Mouse (Mus musculus) gastrocnemius, adult 18-20 months (tissue): Measurements from ENCODE around the gene Mymx. TPM values are rescaled to one million over a fixed set of nuclear protein-coding genes. Genes with fewer than 3 reads are reported as not detected.

Experiments
- DNase-seq: peaks from one replicate; pipeline ENCODE4 v3.0.0; 2021; ENCODE audit warnings: low spot score
- total RNA-seq, 2 experiments: library from RNA; stranded (reverse); gene quantifications; 2 replicates each; pipeline ENCODE4 v1.2.3; 2021

Mymx gene
- total RNA-seq, 2 experiments from 2014 or later = not detected

DNA sequence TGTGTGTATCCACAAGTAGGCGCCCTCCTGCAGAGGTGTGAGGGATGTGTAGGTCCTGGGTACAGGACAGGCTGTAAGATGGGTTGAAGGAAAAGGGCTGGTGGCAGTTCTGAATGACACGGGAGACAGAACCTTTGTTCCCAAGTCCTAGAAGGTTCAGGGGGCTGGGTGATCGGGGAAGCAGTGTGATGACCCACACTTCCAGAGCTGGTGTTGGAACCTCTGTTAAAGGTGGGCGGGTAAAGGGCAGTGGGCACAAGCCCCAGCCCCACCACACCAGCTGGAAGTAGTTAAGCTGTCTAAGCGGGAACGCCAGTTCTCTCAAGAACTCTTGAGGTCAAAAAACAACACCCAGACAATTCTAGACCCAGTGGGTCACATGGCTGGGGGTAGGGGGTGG, 11.5 kb downstream of the Mymx start:
- no peak for DNase-seq

DNA sequence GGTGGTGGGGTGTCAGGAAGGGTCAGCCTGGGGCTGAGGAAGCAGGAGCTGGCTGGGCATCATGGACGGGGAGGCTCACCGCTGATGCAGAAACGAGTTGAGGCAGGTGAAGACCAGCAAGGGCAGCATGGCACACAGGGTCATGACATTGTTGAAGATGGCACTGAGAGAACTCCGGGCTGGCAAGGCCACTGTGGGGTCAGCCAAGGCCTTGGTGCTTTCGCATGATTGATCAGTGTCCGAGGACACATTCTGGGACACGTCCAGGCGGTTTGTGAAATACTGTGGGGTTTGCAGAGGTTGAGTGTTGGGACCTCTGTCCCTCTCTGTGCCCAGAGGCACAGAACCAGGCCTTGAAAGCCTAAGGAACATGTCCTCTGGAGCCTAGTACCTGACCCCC, 12.1 kb downstream of the Mymx start:
- no peak for DNase-seq

DNA sequence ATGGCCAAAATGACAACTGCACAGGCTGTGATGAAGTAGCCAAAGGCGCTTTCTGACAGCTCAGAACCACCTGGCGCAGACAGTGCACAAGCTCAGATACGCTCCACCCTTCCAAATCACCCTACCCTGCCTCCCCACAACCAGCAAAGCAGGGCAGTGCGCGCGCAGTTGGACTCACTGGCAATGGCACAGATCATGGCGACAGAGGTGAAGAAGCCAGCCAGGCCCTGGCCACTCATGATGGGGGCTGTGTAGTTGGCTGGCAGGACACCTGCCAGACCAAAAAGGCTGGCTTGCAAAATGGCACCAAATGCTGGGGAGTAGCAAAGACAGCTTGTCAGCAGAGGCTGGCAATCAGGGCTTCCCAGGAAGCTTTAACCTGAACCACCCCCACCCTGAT, 12.7 kb downstream of the Mymx start:
- no peak for DNase-seq

DNA sequence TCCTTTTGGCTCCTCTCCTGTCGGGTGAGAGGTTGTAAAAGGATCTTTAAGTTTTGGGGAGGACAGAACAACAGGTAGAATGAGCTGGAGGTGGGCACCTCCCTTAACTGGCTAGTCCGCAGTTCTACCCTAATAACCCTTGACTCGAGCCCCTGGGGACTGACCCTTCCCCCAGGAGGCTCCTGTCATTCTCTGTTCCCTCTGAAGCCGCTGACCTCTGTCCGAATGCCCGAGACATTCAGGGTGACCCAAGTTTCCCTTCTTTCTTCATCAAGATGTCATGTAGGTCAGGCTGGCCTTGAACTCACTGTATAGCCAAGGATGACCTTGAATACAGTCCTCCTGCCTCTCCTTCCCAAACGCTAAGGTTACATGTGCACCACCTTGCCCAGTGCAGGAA, 13.5 kb downstream of the Mymx start:
- no peak for DNase-seq

GRCm38 (mm10) chr17:45586449-45586837, 15.5 kb downstream of the Mymx start:
- DNase-seq = no peak

GRCm38 (mm10) chr17:45585725-45586448, 16.0 kb downstream of the Mymx start:
- no peak for DNase-seq

DNA sequence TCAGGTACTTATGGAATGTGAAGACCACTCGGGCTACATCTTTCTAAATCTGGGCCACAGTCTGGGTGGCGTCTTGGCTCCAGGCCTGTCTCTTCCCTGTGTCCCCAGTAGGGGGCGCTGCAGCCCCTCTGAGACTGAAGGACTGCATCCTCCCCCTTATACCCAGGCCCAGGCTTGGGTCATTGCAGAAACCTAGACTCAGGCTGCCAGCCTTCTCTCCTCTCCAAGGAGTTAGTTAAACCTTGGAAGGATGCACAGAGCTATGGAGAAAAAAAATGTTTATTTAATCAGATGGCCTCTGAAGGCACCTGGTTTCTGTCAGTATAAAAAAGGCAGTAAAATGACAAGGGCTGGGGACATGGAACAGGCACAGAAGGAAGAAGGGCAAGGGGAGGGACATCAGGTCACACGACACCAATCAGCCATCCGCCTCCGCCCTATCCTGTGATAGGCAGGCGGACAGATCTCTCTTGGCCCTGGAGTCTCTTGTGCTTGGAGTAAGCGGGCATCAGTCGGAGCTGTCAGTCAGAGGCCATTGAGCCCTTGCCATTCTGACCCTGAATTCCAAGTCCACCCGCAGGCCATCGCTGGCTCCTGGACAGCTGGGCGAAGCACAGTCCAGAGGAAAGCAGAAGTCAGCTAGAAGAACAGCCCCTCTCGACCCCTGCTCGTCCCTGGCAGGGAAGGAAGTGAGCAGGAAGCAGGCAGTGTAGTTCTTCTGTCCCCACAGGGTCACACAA, 16.8 kb downstream of the Mymx start:
- DNase-seq = peak; percentile 82

DNA sequence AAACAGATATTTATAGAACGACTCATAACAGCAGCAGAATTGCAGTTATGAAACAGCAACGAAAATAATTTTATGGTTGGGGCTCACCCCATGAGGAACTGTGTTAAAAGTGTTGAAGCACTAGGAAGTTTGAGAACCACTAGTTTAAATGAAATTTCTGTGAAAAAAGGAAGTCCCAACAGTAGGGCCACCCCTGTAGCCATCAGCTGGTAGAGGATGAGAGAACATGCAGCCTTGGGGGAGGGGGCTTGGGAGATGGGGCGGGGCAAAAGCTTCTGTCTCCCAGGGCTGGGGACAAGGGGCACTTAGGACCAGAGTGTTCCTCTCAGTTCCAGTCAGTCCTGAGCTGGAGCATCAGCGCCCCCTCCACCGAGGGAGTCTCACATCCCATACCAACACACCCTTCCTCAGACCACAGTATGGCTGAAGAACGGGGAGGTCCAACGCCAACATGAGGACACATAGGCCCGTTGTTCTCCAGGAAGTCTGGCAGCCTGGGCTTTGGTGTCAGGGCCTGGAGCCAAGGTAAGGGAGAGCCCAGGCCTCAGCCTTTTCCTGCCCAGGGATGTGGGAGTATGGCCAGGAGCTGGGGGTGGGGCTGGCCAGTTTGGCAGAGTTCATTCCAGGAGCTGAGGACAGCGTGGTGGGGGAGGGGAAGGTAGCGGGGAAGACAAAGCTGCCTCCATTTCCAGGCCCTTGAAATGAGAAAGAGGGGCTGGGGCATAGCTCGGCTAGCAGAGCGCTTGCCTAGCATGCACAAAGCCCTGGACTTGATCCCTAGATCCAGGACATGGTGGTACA, 17.6 kb downstream of the Mymx start:
- DNase-seq = peak; percentile 88

GRCm38 (mm10) chr17:45582715-45583355, 19.1 kb downstream of the Mymx start:
- no peak for DNase-seq

- DNase-seq = no peak
Observed at GRCm38 (mm10) chr17:45582188-45582587, 19.7 kb downstream of the Mymx start.

GRCm38 (mm10) chr17:45581567-45581983, 20.3 kb downstream of the Mymx start:
- peak; percentile 77 for DNase-seq

GRCm38 (mm10) chr17:45580958-45581477, 20.9 kb downstream of the Mymx start:
- peak; percentile 52 for DNase-seq

DNA sequence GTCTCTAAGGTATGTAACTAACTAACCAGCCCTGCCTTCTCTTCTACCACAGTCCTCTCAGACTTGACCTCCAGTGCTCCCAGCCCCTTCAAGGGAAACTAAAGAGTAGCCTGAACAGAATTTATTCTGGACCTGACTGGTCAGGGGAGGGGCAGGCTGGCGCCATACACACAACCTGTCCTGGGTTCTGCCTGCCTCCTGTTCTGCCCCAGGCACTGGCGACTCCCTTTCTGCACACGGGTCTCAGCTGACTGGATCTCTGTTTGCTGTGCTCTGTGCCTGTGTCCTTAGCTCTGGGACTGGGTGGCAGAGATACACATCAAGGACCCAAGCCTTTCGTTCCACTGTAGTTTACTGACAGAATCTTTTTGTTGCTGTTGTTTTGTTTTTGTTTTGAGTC, 22.3 kb downstream of the Mymx start:
- DNase-seq = no peak

DNA sequence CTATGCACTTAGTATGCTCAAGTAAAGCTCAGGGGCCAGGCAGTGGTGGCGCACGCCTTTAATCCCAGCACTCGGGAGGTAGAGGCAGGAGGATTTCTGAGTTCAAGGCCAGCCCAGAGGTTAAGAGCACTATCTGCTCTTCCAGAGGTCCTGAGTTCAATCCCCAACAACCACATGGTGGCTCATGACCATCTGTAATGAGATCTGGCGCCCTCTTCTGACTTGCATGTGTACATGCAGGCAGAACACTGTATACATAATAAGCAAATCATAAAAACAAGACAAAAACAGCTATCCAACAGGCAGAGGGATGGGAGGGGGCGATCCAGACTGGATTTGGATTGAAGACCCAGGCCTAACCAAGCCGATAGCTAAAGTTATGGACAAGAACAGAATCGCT, 23.1 kb downstream of the Mymx start:
- DNase-seq = no peak

DNA sequence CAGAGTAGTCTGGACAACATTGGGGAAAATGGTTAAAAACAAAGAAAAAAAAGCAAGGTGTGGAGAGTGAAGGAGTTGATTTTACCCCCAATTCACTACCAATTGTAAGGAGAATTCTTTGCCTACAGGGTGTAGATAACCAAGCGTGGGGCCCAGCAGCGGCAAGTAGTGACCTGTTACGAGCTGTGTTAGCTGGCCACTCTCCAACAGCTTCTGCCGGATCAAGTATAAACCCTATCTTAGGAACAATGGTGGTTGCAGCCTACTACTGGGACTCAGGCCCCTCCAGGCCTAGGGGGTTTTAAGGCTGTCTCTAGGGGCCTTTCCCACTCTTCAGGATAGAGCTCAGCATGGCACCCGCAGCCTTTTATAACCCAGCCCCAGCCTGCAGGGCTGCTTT, 23.7 kb downstream of the Mymx start:
- DNase-seq = no peak

GRCm38 (mm10) chr17:45575123-45575897, 26.6 kb downstream of the Mymx start:
- DNase-seq = no peak

- peak; percentile 70 for DNase-seq
Observed at GRCm38 (mm10) chr17:45574129-45574761, 27.7 kb downstream of the Mymx start.

GRCm38 (mm10) chr17:45573780-45574123, 28.1 kb downstream of the Mymx start:
- peak; percentile 97 for DNase-seq

DNA sequence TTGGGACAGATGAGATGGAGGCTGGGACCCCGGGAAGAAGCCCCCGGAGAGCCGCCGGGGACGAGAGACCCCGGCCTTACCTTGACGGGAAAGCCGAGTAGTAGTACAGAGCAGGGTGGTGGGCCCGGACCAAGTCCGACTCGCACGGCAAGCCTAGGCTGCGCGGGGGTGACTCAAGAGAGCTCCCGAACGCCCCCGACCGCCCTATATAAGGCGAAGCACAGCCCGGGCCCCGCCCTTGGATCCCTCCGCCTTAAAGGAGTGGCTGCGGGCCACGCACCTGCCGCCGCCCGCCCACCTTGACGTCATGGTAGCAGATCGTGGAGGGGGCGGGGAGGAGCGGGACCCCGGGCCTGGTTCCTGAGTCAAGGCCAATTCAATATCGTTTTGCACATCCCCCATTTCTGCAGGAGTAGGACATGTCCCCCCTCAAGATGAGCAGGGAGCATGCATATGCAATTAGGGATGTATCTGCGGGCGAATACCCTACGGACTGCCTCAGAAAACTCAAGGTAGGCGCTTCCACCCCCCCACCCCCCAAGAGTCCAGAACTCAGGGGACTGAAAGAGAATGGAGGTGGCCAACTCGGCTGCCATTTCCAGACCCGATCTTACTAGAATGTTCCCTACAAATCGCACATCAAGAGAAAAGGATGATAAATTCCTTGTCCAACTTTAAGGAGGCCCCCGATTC, 28.7 kb downstream of the Mymx start, which contains the start of gene Hsp90ab1:
TSS of gene Hsp90ab1 (minus strand) at position 185 of the 693 bp plus-strand sequence.
- peak; percentile 99 for DNase-seq
